Mouse (Mus musculus): ENCODE data around the gene N4bp2l2. TPM values are rescaled to one million over a fixed set of nuclear protein-coding genes. Genes with fewer than 3 reads are reported as not detected.
"Not testable (repeated sequence)": the region's sequence is repeated elsewhere in the genome, so short reads cannot be mapped to it uniquely, and the experiment has no call there.

The N4bp2l2 gene
- 10 to 100 TPM; 71.8 to 72.8 TPM for total RNA-seq (2021)
- long read RNA-seq, experiment 1, full-length matches to known transcripts: 7 of 9 reads
- long read RNA-seq, experiment 1, partial matches to known transcripts: 1 of 9 reads
- long read RNA-seq, experiment 1, other reads (novel, unspliced or antisense): 1 of 9 reads
- long read RNA-seq, experiment 2, full-length matches to known transcripts: 1 of 4 reads
- long read RNA-seq, experiment 2, partial matches to known transcripts: 1 of 4 reads
- long read RNA-seq, experiment 2, other reads (novel, unspliced or antisense): 2 of 4 reads

DNA sequence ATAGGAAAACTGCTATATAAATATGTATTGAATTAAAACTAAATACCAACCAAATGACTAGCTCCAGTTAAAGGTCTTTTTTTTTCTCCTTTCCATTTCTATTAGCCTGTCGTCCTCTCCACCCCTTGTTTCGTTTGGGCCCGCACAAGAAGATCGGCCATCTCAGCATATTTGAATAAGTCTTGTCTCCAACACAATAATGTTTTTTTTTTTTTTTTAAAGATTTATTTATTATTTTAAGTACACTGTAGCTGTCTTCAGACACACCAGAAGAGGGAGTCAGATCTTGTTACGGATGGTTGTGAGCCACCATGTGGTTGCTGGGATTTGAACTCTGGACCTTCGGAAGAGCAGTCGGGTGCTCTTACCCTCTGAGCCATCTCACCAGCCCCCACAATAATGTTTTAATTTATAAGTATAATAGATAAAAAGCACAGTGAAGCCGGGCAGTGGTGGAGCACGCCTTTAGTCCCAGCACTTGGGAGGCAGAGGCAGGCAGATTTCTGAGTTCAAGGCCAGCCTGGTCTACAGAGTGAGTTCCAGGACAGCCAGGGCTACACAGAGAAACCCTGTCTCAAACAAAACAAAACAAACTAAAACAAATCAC, at the start of gene N4bp2l2:
N4bp2l2 (minus strand) TSS at position 51 of the 607 bp plus-strand sequence.
- intact Hi-C loops (cut with DNase I): loop anchor here (10.0 kb wide), 1 partner anchor 221 kb away; no protein-coding TSS in a partner anchor
- not testable (repeated sequence) for DNase-seq (ENCODE audit: low spot score in 2 of 2)

DNA sequence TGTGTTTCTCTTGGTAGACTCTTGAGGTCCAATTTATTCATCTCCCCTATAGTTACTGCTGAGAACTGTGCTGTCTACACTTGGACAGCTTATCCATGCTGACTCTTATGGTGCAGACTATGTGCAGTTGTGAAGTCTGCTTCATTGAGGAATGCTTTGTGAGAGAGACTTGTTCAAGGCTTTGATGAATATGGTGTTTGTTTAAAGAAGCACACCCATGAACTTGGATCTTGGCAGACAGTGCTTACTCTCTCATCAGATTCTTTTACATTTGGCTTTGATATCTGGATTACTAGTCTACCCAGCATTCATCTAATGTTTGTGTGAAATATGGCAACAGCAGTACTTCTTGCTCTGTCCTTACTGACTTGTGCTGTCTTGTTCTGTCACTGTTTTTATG, 47.4 kb upstream of the N4bp2l2 start:
- DNase-seq (ENCODE audit: low spot score in 2 of 2): no peak
- intact Hi-C loops (cut with DNase I): loop anchor here (5.0 kb wide), 1 partner anchor 36 kb away; no protein-coding TSS in a partner anchor

DNA sequence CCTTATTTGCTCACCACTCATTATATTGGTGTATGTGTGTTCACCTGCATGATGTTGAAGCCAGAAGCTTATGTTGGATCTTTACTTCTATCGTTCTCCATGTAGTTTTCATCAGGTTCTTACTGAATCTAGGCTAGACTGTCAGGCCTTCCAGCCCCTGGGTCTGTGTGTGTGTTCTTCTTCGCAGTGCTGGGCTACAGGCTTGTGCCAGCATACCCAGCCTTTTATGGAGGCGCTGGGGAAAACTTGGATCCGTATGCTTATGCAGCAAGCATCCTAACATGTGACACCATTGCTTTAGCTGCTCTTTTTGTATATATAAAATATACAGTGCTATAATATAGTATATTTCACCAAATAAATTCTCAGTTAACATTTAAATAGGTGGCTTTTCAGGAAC, 45.5 kb upstream of the N4bp2l2 start:
- intact Hi-C loops (cut with DNase I): loop anchor here (5.0 kb wide), 1 partner anchor 34 kb away; no protein-coding TSS in a partner anchor
- no peak for DNase-seq (ENCODE audit: low spot score in 2 of 2)

DNA sequence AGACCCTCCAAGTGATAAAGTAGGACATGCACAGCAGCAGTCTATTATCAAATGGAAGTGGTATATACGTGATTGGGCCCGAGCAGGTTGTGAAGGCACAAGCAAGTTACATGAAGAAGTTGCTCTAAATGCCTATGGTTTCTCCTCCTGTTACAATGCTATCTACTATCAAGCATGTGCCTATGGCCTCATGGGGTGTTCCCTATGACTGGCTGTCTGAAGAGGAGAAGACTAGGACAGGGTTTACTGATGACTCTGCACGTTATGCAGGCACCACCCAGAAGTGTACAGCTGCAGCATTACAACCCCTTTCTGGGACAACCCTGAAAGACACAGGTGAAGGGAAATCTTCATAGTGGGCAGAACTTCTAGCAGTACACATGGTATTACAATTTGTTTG, 41.2 kb upstream of the N4bp2l2 start:
- DNase-seq (ENCODE audit: low spot score in 2 of 2); intact Hi-C loops (cut with DNase I): not testable (repeated sequence)

DNA sequence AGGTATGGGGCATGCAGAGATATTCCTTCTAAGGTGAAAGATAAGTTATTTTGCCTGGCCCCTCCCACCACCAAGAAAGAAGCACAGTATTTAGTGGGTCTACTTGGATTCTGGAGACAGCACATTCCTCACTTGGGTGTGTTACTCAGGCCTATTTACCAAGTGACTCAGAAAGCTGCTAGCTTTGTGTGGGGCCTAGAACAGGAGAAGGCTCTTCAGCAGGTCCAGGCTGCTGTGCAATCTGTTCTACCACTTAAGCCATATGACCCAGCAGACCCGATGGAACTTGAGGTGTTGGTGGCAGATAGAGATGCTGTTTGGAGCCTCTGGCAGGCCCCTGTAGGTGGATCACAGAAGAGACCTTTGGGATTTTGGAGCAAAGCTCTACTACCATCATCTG, 40.7 kb upstream of the N4bp2l2 start:
- DNase-seq (ENCODE audit: low spot score in 2 of 2); intact Hi-C loops (cut with DNase I): not testable (repeated sequence)

DNA sequence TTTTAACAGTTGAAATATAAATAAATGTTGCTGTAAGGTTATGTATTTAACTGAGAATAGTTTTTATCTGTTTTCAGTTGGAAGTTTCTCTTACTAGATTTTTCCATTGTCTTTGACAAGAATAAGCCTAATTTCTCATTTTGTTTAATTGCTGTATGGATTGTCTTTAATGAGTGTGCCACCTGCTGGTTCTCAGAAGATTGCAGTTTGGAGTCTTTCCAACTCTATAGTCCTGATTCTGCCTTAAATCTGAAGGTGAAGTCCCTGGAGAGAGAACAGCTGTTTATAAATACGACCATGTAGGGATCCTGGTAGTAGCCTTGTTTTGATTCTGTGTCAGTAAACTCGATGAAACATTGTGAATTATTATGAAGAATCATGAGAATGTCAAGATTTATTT, 36.7 kb upstream of the N4bp2l2 start:
- intact Hi-C loops (cut with DNase I): no loop called here

DNA sequence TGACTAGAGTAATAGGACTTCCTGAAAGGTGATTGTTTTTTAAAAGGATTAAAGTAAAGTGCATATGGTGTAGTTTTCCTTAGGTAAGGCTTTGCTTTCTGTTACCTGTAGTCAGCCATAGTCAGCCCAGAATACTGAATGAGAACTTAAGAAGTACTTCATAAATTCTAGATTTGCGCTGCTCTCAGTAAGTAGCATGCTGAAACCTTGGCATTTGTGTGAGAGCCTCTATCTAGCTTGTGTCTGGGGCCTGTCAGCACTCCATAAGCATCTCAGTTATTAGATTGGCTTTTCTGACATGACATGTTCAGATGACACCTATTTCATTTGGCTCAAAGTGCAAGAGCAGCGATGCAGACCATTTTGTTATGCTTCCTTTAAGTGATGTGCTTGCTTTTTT, 27.3 kb upstream of the N4bp2l2 start:
- no peak for DNase-seq (ENCODE audit: low spot score in 2 of 2)
- intact Hi-C loops (cut with DNase I): no loop called here

More for the DNA sequence above, 36.7 kb upstream of the N4bp2l2 start:
- DNase-seq (ENCODE audit: low spot score in 2 of 2): peak; percentile 49 to 72

DNA sequence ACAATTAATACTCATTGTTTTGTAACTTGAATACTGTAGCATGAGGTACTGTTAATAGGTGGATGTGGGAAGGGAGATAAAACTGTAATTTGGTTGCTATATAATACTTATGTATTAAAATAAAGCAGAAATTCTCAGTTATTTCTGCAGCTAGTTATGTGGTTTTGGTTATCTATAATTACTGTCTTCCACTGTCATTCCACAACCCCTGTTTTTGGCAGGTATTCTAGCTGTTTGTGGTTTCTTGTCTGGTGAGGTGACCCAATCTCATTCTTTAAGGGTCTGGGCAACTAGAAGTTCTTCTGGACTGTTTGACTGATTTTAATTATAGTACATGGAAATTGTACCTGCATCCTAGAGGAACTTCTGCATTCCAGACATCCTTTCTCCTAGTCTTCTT, 24.7 kb upstream of the N4bp2l2 start:
- DNase-seq (ENCODE audit: low spot score in 2 of 2): no peak
- intact Hi-C loops (cut with DNase I): no loop called here

DNA sequence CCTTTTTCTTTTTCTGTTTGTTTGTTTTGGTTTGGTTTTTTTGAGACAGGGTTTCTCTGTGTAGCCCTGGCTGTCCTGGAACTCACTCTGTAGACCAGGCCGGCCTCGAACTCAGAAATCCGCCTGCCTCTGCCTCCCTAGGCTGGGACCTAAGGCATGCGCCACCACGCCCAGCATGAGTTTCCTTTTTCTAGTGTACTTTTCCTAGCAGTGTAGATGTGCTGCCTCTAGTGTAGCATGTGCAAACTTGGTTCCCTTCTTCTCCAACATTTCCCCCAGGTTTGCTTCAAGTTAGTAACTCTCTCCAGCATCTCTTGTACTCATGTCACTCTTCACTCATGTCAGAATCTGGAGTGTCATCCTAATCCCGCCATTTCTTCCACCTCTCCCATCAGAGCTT, 16.9 kb upstream of the N4bp2l2 start:
- intact Hi-C loops (cut with DNase I); DNase-seq (ENCODE audit: low spot score in 2 of 2): not testable (repeated sequence)

DNA sequence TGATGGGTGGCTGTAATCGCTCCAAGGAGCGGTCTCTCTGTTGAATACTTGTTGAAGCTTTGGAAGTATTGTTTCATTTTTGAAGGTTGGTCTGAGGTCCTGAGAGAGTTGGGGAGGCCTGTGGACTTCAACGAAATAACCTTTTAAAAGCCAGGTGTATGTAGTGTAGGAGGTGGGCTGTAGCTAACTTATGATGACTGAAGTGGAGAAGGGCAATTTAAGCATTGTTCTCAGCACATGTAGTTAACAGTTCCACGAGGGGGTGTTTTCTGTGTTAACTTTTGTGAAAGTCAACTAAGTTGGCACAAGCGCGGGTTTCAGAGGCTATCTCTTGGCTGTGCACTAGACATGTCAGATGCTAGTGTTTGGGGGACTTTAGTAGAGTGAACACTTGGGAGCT, 8.9 kb upstream of the N4bp2l2 start:
- DNase-seq (ENCODE audit: low spot score in 2 of 2): no peak
- intact Hi-C loops (cut with DNase I): loop anchor here (5.0 to 10.0 kb wide), 4 partner anchors 37 to 1012 kb away; no protein-coding TSS in a partner anchor

DNA sequence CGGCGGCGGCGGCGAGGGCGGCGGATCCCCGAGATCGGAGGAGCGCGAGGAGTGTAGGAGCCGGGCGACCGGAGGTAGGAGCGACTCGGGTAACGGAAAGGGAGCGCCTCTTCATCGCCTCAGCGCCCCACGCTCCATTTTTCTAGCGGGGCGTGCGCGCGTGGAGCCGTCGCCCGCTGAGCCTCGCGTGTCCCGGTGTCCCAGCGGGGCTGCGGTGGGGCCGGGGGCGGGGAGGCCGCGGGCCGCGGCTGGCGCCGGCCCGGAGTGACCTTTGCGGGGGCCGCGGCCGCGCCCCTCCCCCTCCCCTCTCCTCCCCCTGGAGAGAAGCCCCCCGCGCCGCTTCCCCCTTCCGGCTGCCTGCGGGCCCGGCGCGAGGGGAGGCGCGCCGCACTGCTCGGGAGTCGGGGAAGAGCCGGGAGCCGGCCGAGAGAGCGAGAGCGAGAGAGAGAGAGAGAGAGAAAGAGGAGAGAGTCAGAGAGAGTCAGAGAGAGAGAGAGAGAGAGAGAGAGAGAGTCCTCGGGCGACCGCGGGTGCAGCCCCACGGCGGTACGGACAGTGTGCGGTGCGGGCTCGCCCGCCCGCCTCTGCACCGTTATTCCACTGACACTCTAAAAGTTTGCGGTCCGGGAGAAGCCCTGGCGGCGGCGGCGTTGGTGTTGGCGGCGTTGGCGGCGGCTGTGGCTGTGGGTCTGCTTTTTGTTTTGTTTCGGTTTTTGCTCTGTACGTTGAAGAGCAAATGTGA, 8.1 kb upstream of the N4bp2l2 start:
- DNase-seq (ENCODE audit: low spot score in 2 of 2): peak in 1 of 2 experiments; percentile 14
- intact Hi-C loops (cut with DNase I): loop anchor here (2.0 to 10.0 kb wide), 4 partner anchors 381 to 1013 kb away; no protein-coding TSS in a partner anchor

DNA sequence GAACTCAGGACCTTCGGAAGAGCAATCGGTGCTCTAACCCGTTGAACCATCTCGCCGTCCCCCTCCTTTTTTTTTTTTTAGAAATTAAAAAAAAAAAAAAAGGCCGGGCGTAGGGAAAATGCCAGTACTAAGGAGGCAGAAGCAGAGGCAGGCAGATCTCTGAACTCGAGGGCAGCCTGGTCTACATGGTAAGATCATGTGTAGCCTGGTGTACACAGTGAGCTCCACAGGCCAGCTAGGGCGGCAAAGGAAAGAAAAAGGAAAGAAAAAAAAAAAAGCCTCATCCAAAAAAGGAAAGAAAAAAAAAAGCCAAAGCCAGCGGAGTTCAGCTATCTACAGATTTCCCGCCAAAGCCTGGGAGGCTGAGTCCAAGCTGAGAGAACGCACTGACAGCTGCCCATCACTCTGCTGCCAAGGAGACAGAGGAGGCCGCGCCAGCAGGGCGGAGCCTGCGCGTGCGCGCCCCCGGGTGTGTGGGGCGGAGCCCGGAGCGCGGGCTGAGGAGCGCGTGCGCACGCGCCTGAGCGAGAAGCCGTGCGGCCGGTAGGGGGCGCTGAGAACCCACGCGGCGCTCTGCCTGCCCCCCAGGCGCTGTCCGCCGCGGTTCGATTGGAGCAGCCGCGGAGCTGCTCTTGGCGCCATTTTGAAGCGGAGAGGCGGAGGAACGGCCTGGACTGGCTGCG, 7.3 kb upstream of the N4bp2l2 start, which contains the start of gene Pds5b:
Pds5b (plus strand) TSS at position 587 of the 683 bp plus-strand sequence.
- peak; percentile 94 to 95 for DNase-seq (ENCODE audit: low spot score in 2 of 2)
- intact Hi-C loops (cut with DNase I): loop anchor here (2.0 to 10.0 kb wide), 4 partner anchors 382 to 1014 kb away; no protein-coding TSS in a partner anchor

DNA sequence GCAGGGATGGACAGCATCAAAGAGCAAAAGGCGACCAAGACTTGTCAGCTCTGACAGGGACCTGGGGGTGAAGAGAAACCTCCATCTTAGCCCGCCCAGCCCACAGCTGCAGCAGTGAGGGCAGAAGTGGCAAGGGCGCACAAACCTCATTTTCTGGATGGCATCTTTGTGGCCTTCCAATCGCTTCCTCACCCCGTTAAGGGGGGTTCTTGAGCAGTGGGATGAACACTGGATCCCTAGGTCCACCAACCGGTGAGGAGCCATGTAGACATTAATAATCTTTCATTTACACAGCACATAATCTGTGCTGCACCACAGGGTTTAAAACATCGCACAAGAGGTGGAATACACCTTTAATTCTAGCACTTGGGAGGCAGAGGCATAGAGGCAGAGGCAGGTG, 6.4 kb upstream of the N4bp2l2 start:
- no peak for DNase-seq (ENCODE audit: low spot score in 2 of 2)
- intact Hi-C loops (cut with DNase I): loop anchor here (2.0 to 10.0 kb wide), 4 partner anchors 382 to 1015 kb away; no protein-coding TSS in a partner anchor

DNA sequence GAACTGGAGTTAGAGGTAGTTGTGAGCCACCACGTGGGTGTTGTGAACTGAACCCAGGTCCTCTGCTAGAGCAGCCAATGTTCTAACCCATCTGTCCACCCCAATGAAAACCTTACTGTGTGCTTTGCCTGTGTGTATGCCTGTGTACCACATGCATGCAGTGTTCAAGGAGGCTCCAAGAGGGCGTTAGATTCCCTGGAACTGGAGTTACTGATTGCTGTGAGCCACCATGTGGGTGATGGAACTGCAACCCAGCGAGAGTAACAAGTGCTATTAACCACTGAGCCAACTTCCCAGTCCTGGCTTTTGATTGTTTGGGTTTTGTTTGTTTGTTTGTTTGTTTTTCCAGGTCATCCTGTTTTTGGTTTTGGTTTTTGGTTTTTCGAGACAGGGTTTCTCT, 2.7 kb upstream of the N4bp2l2 start:
- no peak for DNase-seq (ENCODE audit: low spot score in 2 of 2)
- intact Hi-C loops (cut with DNase I): loop anchor here (10.0 kb wide), 1 partner anchor 224 kb away; no protein-coding TSS in a partner anchor

DNA sequence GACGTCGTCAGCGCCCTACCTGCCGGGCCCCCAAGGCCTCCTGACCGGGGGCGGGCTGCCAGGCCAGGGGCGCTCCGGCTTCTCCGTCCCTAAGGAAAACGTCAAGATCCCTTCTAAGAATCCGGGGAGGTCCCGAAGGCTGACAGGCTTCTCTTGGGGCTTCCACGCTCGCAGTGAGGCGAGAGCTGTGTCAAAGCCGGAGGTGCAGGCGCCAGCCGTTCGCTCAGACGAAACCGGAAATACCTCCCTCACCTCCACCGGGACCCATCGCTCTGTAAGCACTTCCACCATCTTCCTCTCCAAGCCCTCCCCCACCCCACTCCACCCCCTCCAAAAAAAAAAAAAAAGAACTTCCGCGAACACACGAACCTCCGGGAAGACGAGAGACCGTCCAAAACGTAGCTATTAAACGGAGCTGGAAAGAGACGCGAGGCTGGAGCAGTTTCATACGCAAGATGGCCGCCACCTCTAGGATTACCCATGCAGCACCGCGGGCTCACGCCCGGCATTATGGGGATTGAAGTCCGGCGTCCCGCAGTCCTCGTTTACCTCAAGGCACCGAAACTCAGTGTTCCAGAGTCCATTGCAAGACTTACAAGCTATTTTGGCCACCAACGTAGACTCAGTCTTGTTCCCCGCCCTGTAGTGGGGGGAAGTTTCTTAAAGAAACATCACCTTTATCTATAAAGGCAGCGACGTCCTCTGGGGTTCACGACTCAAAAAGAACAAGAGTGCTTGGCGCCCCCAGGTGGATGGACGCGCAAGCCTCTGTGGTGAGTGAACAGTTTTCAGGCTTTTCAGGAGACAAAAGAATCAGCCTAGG, 640 bp downstream of the N4bp2l2 start:
- intact Hi-C loops (cut with DNase I): loop anchor here (2.0 to 10.0 kb wide), 2 partner anchors 143 to 221 kb away; partner anchors contain the start of gene Brca2
- peak; percentile 95 to 99 for DNase-seq (ENCODE audit: low spot score in 2 of 2)

DNA sequence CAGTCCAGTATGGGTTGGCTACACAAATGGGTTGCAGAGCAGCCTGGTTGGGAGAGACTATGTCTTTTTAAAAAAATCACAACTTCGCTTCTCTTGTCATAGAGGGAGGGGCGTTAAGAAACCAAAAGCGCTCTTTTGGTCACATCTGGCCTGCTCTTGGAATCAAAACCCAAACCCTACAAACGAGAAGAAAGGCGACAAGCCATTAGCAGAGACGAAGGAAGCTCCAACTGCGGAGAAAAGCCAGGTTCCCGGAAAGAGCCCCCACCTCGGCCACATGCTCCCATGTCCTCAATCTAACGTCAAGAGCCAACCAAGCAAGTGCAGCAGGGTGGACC, 1.2 kb downstream of the N4bp2l2 start:
- peak in 1 of 2 experiments; percentile 42 for DNase-seq (ENCODE audit: low spot score in 2 of 2)
- intact Hi-C loops (cut with DNase I): loop anchor here (2.0 to 10.0 kb wide), 2 partner anchors 142 to 220 kb away; partner anchors contain the start of gene Brca2

DNA sequence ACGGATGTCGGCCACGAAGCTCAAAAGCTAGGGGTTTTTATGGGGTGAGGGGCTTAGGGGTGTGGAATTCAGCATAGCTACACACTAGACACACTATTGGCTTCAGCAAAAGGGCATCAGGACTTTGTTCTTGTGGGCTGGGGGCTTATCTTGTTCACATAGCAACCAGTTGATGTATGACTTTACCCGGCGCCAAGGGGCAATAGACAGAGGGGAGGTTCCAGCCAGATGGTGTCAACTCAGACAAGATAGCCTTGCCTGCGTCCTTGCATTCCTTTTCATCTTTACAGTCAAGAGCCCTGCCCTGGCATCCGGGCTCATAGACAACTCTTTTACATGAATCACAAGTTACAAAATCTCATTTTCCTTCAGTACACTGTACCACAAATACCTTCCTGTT, 2.1 kb downstream of the N4bp2l2 start:
- intact Hi-C loops (cut with DNase I): loop anchor here (2.0 to 10.0 kb wide), 2 partner anchors 141 to 219 kb away; partner anchors contain the start of gene Brca2

DNA sequence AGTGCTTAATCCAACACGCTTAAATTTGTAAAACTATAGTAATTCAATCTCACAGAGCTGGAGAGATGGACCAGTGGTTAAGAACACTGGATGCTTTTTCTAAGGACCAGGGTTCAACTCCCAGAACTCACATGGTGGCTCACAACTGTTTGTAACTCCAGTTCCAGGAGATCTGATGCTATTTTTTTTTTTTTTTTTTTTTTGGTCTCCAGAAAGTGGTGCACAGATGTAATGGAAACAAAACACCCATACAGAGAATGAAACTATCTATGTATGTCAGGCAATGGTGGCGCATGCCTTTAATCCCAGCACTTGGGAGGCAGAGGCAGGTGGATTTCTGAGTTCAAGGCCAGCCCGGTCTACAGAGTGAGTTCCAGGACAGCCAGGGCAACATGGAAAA, 5.7 kb downstream of the N4bp2l2 start:
- not testable (repeated sequence) for DNase-seq (ENCODE audit: low spot score in 2 of 2)
- intact Hi-C loops (cut with DNase I): loop anchor here (10.0 kb wide), 1 partner anchor 215 kb away; no protein-coding TSS in a partner anchor

More for the DNA sequence above, 2.1 kb downstream of the N4bp2l2 start:
- DNase-seq (ENCODE audit: low spot score in 2 of 2): not testable (repeated sequence)

Measured in left cerebral cortex, postnatal 14 days (tissue).